Mouse (Mus musculus) heart, adult 8-10 months (tissue): ENCODE measurements around the gene Rln3. TPM values are rescaled to one million over a fixed set of nuclear protein-coding genes. Genes with fewer than 3 reads are reported as not detected.

Experiments
- DNase-seq: peaks from one replicate; pipeline ENCODE4 v3.0.0; 2022; ENCODE audit warnings: low spot score
- microRNA-seq: library from miRNA; unstranded; fragments of <30 nt; microRNA quantifications from one replicate; pipeline ENCODE4 v1.2.0, GENCODE M21; 2022
- total RNA-seq, 4 experiments: library from RNA; stranded (reverse); gene quantifications; 2 replicates each; pipeline ENCODE4 v1.2.4; 2022

Gene Rln3
- total RNA-seq, 4 experiments from 2014 or later = not detected

DNA sequence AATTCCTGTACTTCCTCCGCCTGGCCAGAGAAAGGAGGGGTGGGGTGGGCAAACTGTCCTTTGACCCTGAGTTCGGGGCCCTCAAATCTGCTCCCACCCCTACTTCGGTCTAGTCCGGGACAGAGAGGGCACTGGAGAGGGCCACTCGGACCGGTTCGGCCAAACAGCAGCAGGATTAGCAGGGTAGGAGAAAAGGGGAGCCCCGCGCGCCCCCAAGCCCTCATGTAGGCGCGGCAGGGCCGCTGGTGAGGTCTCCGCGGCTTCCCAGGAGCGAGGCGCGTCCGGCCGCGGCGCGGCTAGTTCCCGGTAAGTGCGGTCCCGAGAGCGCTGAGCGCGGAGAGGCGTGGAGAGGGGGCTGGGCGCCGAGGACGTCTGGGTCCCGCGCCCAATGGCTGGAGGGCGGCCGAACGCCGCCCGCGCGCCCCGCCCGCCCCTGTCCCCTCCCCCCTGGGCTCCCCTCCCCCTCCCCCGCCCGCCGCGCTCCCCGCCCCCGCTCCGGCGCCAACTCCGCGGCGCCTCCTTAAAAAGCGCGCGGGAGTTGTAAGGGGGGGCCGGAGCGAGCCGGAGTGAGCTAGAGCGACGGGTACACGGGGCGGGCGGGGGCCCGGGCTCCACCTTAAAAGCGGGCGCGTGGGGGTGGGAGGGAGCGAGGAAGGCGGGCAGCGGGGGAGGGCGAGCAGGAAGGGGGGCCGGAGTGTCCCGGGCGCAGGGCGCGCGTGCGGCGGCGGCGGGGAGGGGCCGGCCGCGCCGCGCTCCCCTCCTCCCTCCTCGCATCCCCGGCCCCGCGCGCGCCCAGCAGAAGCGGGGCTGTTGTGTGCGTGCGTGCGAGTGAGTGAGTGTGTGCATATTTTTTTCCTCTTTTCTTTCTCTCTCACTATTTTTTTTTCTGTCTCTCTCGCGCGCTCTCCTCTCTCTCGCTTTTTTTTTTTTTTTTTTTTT, 48.0 kb downstream of the Rln3 start:
- peak; percentile 85 for DNase-seq

DNA sequence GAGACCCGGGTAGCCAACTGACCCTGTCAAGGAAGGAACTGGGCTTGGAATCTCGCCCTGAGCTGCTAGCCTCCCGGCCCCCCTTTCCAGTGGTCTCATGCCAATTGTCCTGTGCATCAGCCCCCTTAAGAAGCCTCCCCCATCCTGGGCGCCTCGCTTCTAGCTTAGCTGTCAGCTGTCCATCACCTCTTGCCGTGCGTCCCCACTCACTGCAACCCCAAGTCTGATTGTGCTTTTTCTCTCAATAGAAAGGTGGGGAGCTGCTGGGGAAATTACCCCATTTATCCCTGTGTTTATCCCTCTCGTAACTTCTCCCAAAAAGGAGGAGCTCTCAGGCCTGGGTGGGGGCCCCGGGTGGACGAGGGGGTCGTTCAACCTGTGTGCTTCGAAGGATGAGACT, 48.8 kb downstream of the Rln3 start:
- DNase-seq = no peak

DNA sequence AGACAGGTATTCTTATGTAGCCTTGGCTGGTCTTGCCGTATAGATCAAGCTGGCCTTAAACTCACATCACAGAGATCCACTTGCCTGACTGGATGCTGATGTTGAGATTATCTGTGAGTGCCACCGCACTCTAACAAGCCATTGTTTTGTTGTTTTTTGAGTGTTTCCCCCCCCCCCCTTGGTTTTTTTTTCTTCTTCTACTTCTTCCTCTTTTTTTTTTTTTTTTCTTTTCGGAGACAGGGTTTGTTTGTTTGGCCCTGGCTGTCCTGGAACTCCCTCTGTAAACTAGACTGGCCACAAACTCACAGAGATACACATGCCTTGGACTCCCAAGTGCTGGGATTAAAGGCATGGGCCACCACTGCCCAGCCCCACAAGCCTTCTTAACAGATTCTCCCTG, 50.8 kb downstream of the Rln3 start:
- no peak for DNase-seq

Small RNAs within 50 kb of the gene (microRNA-seq; reads per million reads assigned to microRNA genes)
- gene Mir1199 (13.4 reads per million, percentile 30 among the genes with 10 or more reads in this experiment), gene Mir709 (not detected), gene Mir8111 (9.2 reads per million, percentile 23 among the genes with 10 or more reads in this experiment)

Other genes starting within 250 kb of the Rln3 start
- 10 to 100 TPM; 10.8 to 17.6 (median 14.2) TPM for gene Adgrl1, start 144.9 kb downstream of the Rln3 start, total RNA-seq
- gene Gm10644, start 89.8 kb downstream of the Rln3 start, total RNA-seq = 1 to 10 TPM; 1.3 to 2.5 (median 1.9) TPM
- 1 to 10 TPM in 3 of 4 experiments, under 1 TPM in 1; 0.81 to 2.4 (median 1.7) TPM for gene Asf1b, start 89.5 kb downstream of the Rln3 start, total RNA-seq
- 100 to 1,000 TPM; 314 to 382 (median 360) TPM for gene Prkaca, start 72.0 kb downstream of the Rln3 start, total RNA-seq
- 10 to 100 TPM; 26.4 to 28.5 (median 27.2) TPM for gene Samd1, start 47.3 kb downstream of the Rln3 start, total RNA-seq
- under 1 TPM in 3 of 4 experiments, not detected in 1; 0.25 to 0.50 (median 0.33) TPM for gene 1700067K01Rik, start 43.5 kb downstream of the Rln3 start, total RNA-seq
- 1 to 10 TPM; 1.6 to 4.0 (median 3.2) TPM for gene 2210011C24Rik, start 32.8 kb downstream of the Rln3 start, total RNA-seq
- gene Palm3, start 23.5 kb downstream of the Rln3 start, total RNA-seq = under 1 TPM; 0.11 to 0.41 (median 0.23) TPM
- 1 to 10 TPM; 2.7 to 4.5 (median 3.1) TPM for gene Il27ra, start 2.4 kb downstream of the Rln3 start, total RNA-seq
- gene Gm10643, start 20.1 kb upstream of the Rln3 start, total RNA-seq = 1 to 10 TPM; 4.6 to 7.5 (median 5.4) TPM
- gene Rfx1, start 21.8 kb upstream of the Rln3 start, total RNA-seq = 10 to 100 TPM in 1 of 4 experiments, 1 to 10 TPM in 3; 6.7 to 10.0 (median 9.2) TPM
- 1 to 10 TPM; 6.3 to 8.2 (median 8.0) TPM for gene Dcaf15, start 59.8 kb upstream of the Rln3 start, total RNA-seq
- under 1 TPM in 2 of 4 experiments, not detected in 2; 0.11 TPM for gene Podnl1, start 81.0 kb upstream of the Rln3 start, total RNA-seq
- 10 to 100 TPM; 10.9 to 14.6 (median 12.3) TPM for gene Cc2d1a, start 102.9 kb upstream of the Rln3 start, total RNA-seq
- gene 4930432K21Rik, start 103.0 kb upstream of the Rln3 start, total RNA-seq = 1 to 10 TPM in 1 of 4 experiments, under 1 TPM in 3; 0.17 to 1.2 (median 0.31) TPM
- gene Nanos3, start 140.2 kb upstream of the Rln3 start, total RNA-seq = 1 to 10 TPM in 3 of 4 experiments, under 1 TPM in 1; 0.98 to 1.7 (median 1.5) TPM
- 1 to 10 TPM; 6.6 to 8.0 (median 7.2) TPM for gene Zswim4, start 192.1 kb upstream of the Rln3 start, total RNA-seq
- 100 to 1,000 TPM; 165 to 232 (median 189) TPM for gene D8Ertd738e, start 204.7 kb upstream of the Rln3 start, total RNA-seq
- gene Mri1, start 212.3 kb upstream of the Rln3 start, total RNA-seq = 10 to 100 TPM; 10.5 to 15.0 (median 12.5) TPM
- 10 to 100 TPM in 2 of 4 experiments, 1 to 10 TPM in 2; 7.5 to 12.3 (median 9.8) TPM for gene Ccdc130, start 225.4 kb upstream of the Rln3 start, total RNA-seq